In genomic region chr6:91212155-91212554, GRCm38 (mm10) we compare ENCODE assay signal across 9 mouse cellular contexts. TPM values are rescaled to one million over a fixed set of nuclear protein-coding genes. Genes with fewer than 3 reads are reported as not detected.
DNase-seq lines count a peak whose midpoint lies in the region; ATAC-seq and TF ChIP-seq lines count a peak whose summit lies in the region.
"Not testable (repeated sequence)": the region's sequence is repeated elsewhere in the genome, so short reads cannot be mapped to it uniquely, and the experiment has no call there.
"Had no signal": no experiment of that assay in that cellular context is flagged by ENCODE, and none has a peak within 500 bp of the region (broad histone marks: within the 10 kb centered on the region; RNA-seq: fewer than 3 reads in every experiment).

Fbln2 (plus strand) TSS chr6:91212455.

- not testable (repeated sequence) for ATAC-seq in embryonic facial prominence, embryonic 14.5 days (ENCODE audit: low read depth); heart, postnatal 0 days (ENCODE audit: insufficient read depth, low read depth); intestine, embryonic 16.5 days; limb, embryonic 12.5 days (ENCODE audit: insufficient number of reproducible peaks, insufficient read depth, low FRiP score, low TSS enrichment, low read depth)

- TF ChIP-seq CTCF in heart, postnatal 0 days (IDR thresholded peaks at IDR 0.05; ENCODE audit: low read depth); small intestine, adult 2 months (IDR thresholded peaks at IDR 0.05; ENCODE audit: extremely low read depth, insufficient read length, insufficient replicate concordance, low read depth, low read length): not testable (repeated sequence)

- not testable (repeated sequence) for TF ChIP-seq POLR2A in small intestine, adult 2 months (IDR thresholded peaks at IDR 0.05; ENCODE audit: low read depth, low read length)

- H3K27me3 ChIP-seq in embryonic facial prominence, embryonic 14.5 days (replicated peaks; ENCODE audit: control insufficient read depth, insufficient read depth, low read length); heart, postnatal 0 days (ENCODE audit: control insufficient read depth, insufficient read depth, low read length); intestine, embryonic 16.5 days (replicated peaks; ENCODE audit: control insufficient read depth, insufficient read depth, low read length); small intestine, adult 2 months (ENCODE audit: control insufficient read depth, insufficient read depth, low read length): not testable (repeated sequence)
- H3K27me3 ChIP-seq in limb, embryonic 12.5 days, result 0 out of 2 replicates have a peak, but pooled peaks cover 11% of the 10 kb centered on the region
- peaks cover 96% of the 10 kb centered on the region for H3K27me3 ChIP-seq in megakaryocyte, embryonic 14.5 days (replicated peaks)

- peak within 1 kb of the TSS; percentile 81 for H3K4me2 ChIP-seq in embryonic facial prominence, embryonic 14.5 days (ENCODE audit: low read depth, low read length)
- H3K4me2 ChIP-seq in heart, postnatal 0 days (ENCODE audit: low read depth, low read length), result peak within 1 kb of the TSS; percentile 66
- peak within 1 kb of the TSS; percentile 59 for H3K4me2 ChIP-seq in intestine, embryonic 16.5 days (ENCODE audit: low read depth, low read length)
- H3K4me2 ChIP-seq in limb, embryonic 12.5 days, result peak within 1 kb of the TSS; percentile 76

- H3K9ac ChIP-seq in ES-E14 (ENCODE audit: insufficient read depth, low read depth, low read length, poor library complexity, severe bottlenecking), result peak within 1 kb of the TSS; percentile 18
- peak within 1 kb of the TSS; percentile 75 for H3K9ac ChIP-seq in embryonic facial prominence, embryonic 14.5 days (ENCODE audit: low read depth, low read length)
- peak within 1 kb of the TSS; percentile 51 for H3K9ac ChIP-seq in heart, postnatal 0 days (replicated peaks; ENCODE audit: low read depth, low read length)
- peak within 1 kb of the TSS; percentile 55 for H3K9ac ChIP-seq in intestine, embryonic 16.5 days (ENCODE audit: low read depth, low read length)
- H3K9ac ChIP-seq in limb, embryonic 12.5 days (replicated peaks), result peak within 1 kb of the TSS; percentile 76

- H3K36me3 ChIP-seq in ES-E14 (ENCODE audit: control insufficient read depth, insufficient read depth, low read length, poor library complexity, severe bottlenecking); embryonic facial prominence, embryonic 14.5 days (ENCODE audit: control insufficient read depth, insufficient read depth, low read length); heart, postnatal 0 days (replicated peaks; ENCODE audit: control insufficient read depth, insufficient read depth, low read length); intestine, embryonic 16.5 days (ENCODE audit: control insufficient read depth, insufficient read depth, low read length); limb, embryonic 12.5 days; megakaryocyte, embryonic 14.5 days (replicated peaks; ENCODE audit: low read length); small intestine, adult 2 months (ENCODE audit: control insufficient read depth, insufficient read depth, low read length): not testable (repeated sequence)

- not testable (repeated sequence) for TF ChIP-seq EP300 in heart, postnatal 0 days (IDR thresholded peaks at IDR 0.05; ENCODE audit: low read depth)

- in situ Hi-C loops in ES-E14 (cut with MboI; ENCODE audit: low sequenced_read_pairs in 2 of 2, unreplicated experiment in 2 of 2), result not testable (repeated sequence)

- peak within 1 kb of the TSS; percentile 23 to 39 for H3K4me3 ChIP-seq in ES-E14 (ENCODE audit: insufficient read depth in 1 of 2, low read depth in 1 of 2, low read length in 2 of 2, poor library complexity in 1 of 2, severe bottlenecking in 1 of 2)
- H3K4me3 ChIP-seq in embryonic facial prominence, embryonic 14.5 days (ENCODE audit: low read depth, low read length), result peak within 1 kb of the TSS; percentile 61
- peak within 1 kb of the TSS; percentile 45 for H3K4me3 ChIP-seq in heart, postnatal 0 days (ENCODE audit: low read depth, low read length)
- peak within 1 kb of the TSS; percentile 42 for H3K4me3 ChIP-seq in intestine, embryonic 16.5 days (ENCODE audit: low read length)
- peak within 1 kb of the TSS; percentile 55 for H3K4me3 ChIP-seq in limb, embryonic 12.5 days (replicated peaks)
- H3K4me3 ChIP-seq in megakaryocyte, embryonic 14.5 days (replicated peaks), result peak within 1 kb of the TSS; percentile 78
- peak within 1 kb of the TSS; percentile 48 for H3K4me3 ChIP-seq in small intestine, adult 2 months (ENCODE audit: low read depth, low read length)

- not testable (repeated sequence) for DNase-seq in ES-E14 (ENCODE audit: low read depth, low spot score); embryonic facial prominence, embryonic 14.5 days (ENCODE audit: low spot score); gastrocnemius, postnatal 10 days; heart, postnatal 0 days (ENCODE audit: low spot score)

- H3K9me3 ChIP-seq in ES-E14 (ENCODE audit: control insufficient read depth, insufficient read depth, low read depth, low read length); embryonic facial prominence, embryonic 14.5 days (ENCODE audit: control insufficient read depth, low read length); heart, postnatal 0 days (replicated peaks; ENCODE audit: control insufficient read depth, low read length); intestine, embryonic 16.5 days (ENCODE audit: control insufficient read depth, low read length); limb, embryonic 12.5 days; megakaryocyte, embryonic 14.5 days: not testable (repeated sequence)

- H3K27ac ChIP-seq in ES-E14 (ENCODE audit: insufficient read depth, low read depth, low read length, poor library complexity, severe bottlenecking); intestine, embryonic 16.5 days (ENCODE audit: low read length); small intestine, adult 2 months (ENCODE audit: insufficient read depth, low read depth, low read length): not testable (repeated sequence)
- H3K27ac ChIP-seq in embryonic facial prominence, embryonic 14.5 days (replicated peaks; ENCODE audit: low read depth, low read length), result peak within 1 kb of the TSS; percentile 74
- H3K27ac ChIP-seq in heart, postnatal 0 days (ENCODE audit: low read depth), result peak within 1 kb of the TSS; percentile 70
- peak within 1 kb of the TSS; percentile 64; the same call in 1 of the 2 replicates for H3K27ac ChIP-seq in limb, embryonic 12.5 days

- not testable (repeated sequence) for H3K4me1 ChIP-seq in ES-E14 (ENCODE audit: control insufficient read depth in 2 of 2, insufficient read depth in 2 of 2, low read length in 2 of 2, poor library complexity in 1 of 2); intestine, embryonic 16.5 days (ENCODE audit: control insufficient read depth, insufficient read depth, low read length); small intestine, adult 2 months (ENCODE audit: control insufficient read depth, insufficient read depth, insufficient read length, low read length)
- H3K4me1 ChIP-seq in embryonic facial prominence, embryonic 14.5 days (ENCODE audit: control insufficient read depth, insufficient read depth, low read length), result peaks cover 45% of the 10 kb centered on the region
- peaks cover 22% of the 10 kb centered on the region for H3K4me1 ChIP-seq in heart, postnatal 0 days (ENCODE audit: control insufficient read depth, insufficient read depth)
- H3K4me1 ChIP-seq in limb, embryonic 12.5 days (replicated peaks), result peaks cover 58% of the 10 kb centered on the region
- peaks cover 20% of the 10 kb centered on the region for H3K4me1 ChIP-seq in megakaryocyte, embryonic 14.5 days

RNA-seq across cellular contexts. Expression of gene Fbln2, which starts in this region (rescaled TPM):
- total RNA-seq in ES-E14 (2012; rRNA removed), result 9.0 and 24.7 TPM in 2 replicates
- 202 and 230 TPM in 2 replicates for polyA plus RNA-seq in embryonic facial prominence, embryonic 14.5 days (2014; fragmentation: Nextera tagmentation; extraction: Ambion mirVana)
- 10 to 100 TPM; 63.3 to 73.2 TPM for total RNA-seq in gastrocnemius, postnatal 10 days (2021)
- total RNA-seq in heart, postnatal 0 days (2014; rRNA removed; ENCODE audit: low replicate concordance), result 222 and 302 TPM in 2 replicates
- polyA plus RNA-seq in heart, postnatal 0 days (2015; fragmentation: Nextera tagmentation; extraction: Ambion mirVana), result 117 and 120 TPM in 2 replicates
- 43.6 and 51.0 TPM in 2 replicates for polyA plus RNA-seq in intestine, embryonic 16.5 days (2015; fragmentation: Nextera tagmentation; extraction: Ambion mirVana)
- polyA plus RNA-seq in limb, embryonic 12.5 days (2016; fragmentation: Nextera tagmentation; extraction: Ambion mirVana), result 126 and 129 TPM in 2 replicates
- 0.03 TPM in 1 of 2 replicates, not detected in the other for polyA plus RNA-seq in megakaryocyte, embryonic 14.5 days (2012; ENCODE audit: insufficient read depth, low replicate concordance)
- polyA plus RNA-seq in small intestine, adult 2 months (2012; rRNA removed), result 19.6 and 24.9 TPM in 2 replicates
- total RNA-seq: common myeloid progenitor, adult 5-6 weeks had no signal

Comparison
In these comparisons a context has a peak if more than half of its experiments do, and no peak if none do; other contexts are left out.
1. RNA of gene Fbln2 (polyA plus RNA-seq): 202 to 230 TPM in embryonic facial prominence, embryonic 14.5 days, 126 to 129 TPM in limb, embryonic 12.5 days, 117 to 120 TPM in heart, postnatal 0 days, 43.6 to 51.0 TPM in intestine, embryonic 16.5 days and 19.6 to 24.9 TPM in small intestine, adult 2 months; 0.03 TPM in megakaryocyte, embryonic 14.5 days; every median in the first group is over 10 times any median in the second.
2. H3K9ac ChIP-seq: peak in every context shown above with its lines; median percentile 76 in limb, embryonic 12.5 days; 75 in embryonic facial prominence, embryonic 14.5 days; 55 in intestine, embryonic 16.5 days; 51 in heart, postnatal 0 days; 18 in ES-E14.
3. Peak in every context shown above with its lines, with median percentiles within 50 percentile points of each other: H3K4me3 ChIP-seq and H3K4me2 ChIP-seq.